Mouse (Mus musculus) embryo, embryonic 9.5 days (tissue): ENCODE results near the gene Gpr62.

Experiments
- DNase-seq: peaks from one replicate; pipeline ENCODE4 v3.0.0-alpha.2; 2017; ENCODE audit errors: extremely low spot score

Gpr62 gene

GRCm38 (mm10) chr9:106474456-106474855, 8.7 kb upstream of the Gpr62 start:
- peak; percentile 85 for DNase-seq

DNA sequence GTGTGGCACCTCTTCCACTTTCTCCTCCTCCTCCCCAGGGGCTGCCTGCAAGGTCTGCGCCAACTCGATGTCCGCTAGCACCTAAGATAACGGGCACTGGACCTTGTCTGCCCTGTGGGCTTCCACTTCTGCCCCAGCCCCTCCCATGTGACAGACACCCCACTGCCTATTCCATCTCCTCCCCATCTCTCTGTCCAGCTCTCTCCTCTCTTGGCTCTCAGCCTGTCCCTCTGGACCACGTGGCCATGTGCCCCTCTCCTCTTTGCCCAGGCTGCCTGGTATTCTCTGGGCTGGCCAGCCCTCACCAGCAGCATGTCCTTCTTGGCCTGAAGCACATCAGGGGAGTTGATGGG, 8.0 kb upstream of the Gpr62 start:
- no peak for DNase-seq

- no peak for DNase-seq
Observed at GRCm38 (mm10) chr9:106473081-106473752, 7.5 kb upstream of the Gpr62 start.

DNA sequence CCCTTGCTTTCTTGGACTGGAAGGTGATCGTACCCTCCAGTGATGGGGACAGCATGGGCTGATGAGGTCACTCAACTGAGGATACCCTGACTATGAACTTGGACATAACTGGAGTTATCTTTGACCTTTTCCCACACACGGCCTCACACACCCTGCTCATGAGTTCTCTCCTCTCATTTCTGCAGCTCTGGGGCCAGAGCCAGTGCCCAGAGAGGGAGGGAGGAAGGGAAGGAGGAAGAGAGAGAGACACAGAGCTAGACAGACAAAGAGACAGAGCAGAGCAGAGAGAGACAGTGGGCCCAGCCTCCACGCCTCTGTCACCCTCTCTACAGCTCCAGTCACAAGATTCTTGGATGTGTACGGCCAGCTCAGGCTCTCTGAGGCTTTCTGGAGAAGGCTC, 6.6 kb upstream of the Gpr62 start:
- no peak for DNase-seq

GRCm38 (mm10) chr9:106471892-106472291, 6.2 kb upstream of the Gpr62 start:
- peak; percentile 58 for DNase-seq

- DNase-seq = no peak
Observed at GRCm38 (mm10) chr9:106470991-106471750, 5.4 kb upstream of the Gpr62 start.

DNA sequence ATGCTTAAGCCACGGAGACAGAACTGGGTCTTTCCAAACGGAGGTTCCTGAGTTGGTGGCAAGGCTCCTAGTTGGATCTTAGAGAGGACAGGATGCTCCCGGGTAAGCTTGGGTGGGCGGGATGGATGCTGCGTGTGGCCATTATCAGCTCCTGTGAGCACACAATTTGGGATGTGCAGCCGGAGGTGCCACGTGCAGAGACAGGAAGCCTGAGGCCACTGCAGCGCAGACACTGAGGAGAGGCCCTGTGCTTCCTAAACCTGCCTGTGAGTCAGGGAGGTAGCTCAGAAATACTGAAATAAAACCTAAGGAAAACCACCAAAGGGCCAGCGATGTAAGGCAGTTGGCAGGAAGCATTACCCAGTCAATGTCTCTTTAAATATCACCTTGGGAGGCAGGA, 4.0 kb upstream of the Gpr62 start:
- DNase-seq = no peak

- DNase-seq = no peak
Observed at GRCm38 (mm10) chr9:106469317-106469716, 3.6 kb upstream of the Gpr62 start.

DNA sequence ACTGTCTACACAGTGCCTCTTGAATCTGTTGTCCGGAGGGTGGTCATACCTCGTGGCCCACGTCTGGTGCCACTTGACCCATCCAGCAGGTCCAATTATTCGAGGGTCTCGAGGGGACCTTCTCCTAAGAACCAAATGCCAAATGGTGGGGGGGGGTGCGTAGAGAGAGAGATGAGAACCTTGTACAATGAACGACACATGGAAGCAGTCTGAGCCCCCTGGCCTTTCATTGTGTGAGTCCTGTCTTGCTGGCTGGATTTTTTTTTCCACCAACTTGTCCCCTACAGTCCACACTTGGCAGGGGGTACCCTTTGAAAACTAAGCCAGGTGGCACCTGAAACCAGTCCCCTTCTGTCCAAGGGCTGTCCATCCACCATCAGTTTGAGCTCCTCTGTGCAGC, 2.0 kb upstream of the Gpr62 start:
- DNase-seq = no peak

DNA sequence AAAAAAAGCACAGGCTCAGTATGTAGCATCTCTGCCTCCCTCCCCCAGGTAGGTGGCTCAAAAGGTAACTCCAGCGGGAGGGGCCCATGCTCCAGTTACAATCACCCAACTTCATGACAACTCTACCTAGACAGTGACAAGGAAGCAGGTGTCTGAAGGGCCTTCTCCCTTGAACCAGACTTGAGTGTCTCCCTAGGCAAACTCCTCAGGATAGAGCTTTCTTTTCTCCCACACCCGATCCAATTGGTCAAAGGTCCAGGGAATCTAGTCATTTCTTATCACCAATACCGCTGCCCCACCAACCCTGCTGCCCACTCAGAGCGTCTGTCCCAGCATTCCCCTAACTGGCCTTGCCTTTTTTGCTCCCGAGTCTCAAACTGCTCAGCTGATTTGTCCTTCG, 983 bp upstream of the Gpr62 start:
- DNase-seq = no peak

- DNase-seq = peak; percentile 79
Observed at GRCm38 (mm10) chr9:106464751-106465541, 792 bp downstream of the Gpr62 start.

GRCm38 (mm10) chr9:106463122-106464063, 2.3 kb downstream of the Gpr62 start:
- DNase-seq = no peak

DNA sequence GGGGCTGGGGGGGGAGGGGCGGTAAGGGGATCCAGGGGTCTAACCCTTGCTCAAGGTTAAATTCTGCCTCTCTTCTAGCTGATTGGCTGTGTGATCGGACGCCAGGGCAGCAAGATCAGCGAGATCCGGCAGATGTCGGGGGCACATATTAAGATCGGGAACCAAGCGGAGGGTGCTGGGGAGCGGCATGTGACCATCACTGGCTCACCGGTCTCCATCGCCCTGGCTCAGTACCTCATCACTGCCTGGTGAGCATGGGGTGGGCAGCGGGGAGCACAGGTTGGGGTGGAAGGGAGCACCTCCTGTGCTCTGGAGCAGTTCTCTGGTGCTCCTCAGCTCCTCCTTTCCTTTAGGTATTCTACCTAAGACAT, 3.3 kb downstream of the Gpr62 start:
- no peak for DNase-seq

GRCm38 (mm10) chr9:106461641-106462429, 3.9 kb downstream of the Gpr62 start:
- no peak for DNase-seq

GRCm38 (mm10) chr9:106461026-106461415, 4.7 kb downstream of the Gpr62 start:
- no peak for DNase-seq

DNA sequence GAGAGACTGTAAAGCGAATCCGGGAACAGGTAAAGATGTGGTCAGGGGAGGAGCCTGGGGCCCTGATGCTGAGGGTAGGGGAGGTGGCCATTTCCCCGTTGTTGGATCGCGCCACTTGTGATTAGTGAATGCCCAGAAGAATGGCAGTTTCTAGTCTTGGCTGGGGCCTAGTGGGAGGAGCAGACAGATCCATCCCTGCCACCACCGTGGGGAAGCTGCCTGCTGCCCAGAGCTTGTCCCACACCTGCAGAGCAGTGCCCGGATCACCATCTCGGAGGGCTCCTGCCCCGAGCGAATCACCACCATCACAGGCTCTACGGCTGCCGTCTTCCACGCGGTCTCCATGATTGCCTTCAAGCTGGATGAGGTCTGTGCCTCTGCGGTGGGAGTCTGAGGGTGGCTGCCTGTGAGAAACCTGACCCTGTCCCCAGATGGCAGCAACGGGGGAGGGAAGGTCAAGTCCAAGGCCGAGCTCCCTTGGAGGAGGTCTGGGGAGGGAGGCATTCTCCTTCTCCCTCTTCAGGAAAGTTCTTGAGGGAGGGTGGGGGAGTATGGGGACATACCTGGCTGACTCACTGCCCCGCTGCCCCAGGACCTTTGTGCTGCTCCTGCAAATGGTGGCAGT, 5.2 kb downstream of the Gpr62 start:
- no peak for DNase-seq

DNA sequence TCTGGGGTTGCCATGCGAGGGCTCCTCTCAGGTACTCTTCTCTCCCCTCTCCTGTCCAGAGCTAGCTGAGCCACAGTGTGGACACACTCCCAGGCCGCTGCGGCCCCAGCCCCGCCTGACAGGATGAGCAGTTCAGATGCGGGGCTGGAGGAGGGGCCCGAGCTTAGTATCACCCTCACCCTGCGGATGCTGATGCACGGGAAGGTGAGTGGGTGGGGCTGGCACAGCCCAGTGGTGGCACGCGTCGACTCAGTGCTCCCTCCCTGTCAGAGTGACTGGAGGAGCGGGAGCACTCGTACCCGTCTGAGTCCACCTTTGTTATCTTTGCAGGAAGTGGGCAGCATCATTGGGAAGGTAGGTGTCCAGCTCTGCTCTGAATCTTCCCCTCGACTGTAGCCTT, 5.8 kb downstream of the Gpr62 start:
- DNase-seq = no peak

- DNase-seq = no peak
Observed at GRCm38 (mm10) chr9:106457920-106458319, 7.8 kb downstream of the Gpr62 start.

- no peak for DNase-seq
Observed at GRCm38 (mm10) chr9:106457163-106457559, 8.6 kb downstream of the Gpr62 start.
